Mouse (Mus musculus): ENCODE measurements around the gene Fgf23. TPM values are rescaled to one million over a fixed set of nuclear protein-coding genes. Genes with fewer than 3 reads are reported as not detected.

Gene Fgf23
- not detected for total RNA-seq (2021)
- long read RNA-seq, experiment 1: 0 reads
- long read RNA-seq, experiment 2: 0 reads

DNA sequence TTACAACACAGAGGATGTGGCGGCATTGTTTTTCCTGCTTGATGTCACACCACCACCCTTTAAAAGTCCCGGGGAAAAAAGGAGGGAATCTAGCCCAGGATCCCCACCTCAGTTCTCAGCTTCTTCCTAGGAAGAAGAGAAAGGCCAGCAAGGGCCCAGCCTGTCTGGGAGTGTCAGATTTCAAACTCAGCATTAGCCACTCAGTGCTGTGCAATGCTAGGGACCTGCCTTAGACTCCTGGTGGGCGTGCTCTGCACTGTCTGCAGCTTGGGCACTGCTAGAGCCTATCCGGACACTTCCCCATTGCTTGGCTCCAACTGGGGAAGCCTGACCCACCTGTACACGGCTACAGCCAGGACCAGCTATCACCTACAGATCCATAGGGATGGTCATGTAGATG, at the start of gene Fgf23:
TSS of gene Fgf23 (plus strand) at position 86 of the 400 bp plus-strand sequence.
- DNase-seq: no peak
- intact Hi-C loops (cut with DNase I): loop anchor here (5.0 kb wide), 1 partner anchor 36 kb away; no protein-coding TSS in a partner anchor

DNA sequence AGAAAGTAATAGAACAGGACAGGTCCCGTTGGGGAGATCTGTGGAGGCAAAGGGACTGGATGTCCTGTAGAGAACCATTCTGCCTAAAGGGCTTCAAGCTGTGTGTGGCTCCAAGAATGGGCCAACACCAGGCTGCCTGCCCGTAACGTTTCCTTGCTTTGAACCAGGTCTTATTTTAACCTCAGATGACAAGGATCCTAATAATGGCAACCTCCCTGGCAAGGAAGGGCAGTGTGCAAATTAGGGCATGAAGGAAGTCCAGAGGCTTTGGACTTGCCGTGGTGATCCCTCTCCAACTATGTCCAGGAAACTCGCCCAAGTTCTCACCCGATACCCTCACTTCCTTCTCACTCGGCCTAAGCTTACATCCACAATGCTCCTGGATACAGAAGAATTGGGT, 47.9 kb upstream of the Fgf23 start:
- peak in 1 of 2 experiments; percentile 45 for DNase-seq
- intact Hi-C loops (cut with DNase I): no loop called here

GRCm38 (mm10) chr6:127034760-127035159, 37.9 kb upstream of the Fgf23 start:
- intact Hi-C loops (cut with DNase I): loop anchor here (2.0 to 5.0 kb wide), 2 partner anchors 38 to 82 kb away; partner anchors contain the start of gene Fgf23
- no peak for DNase-seq

DNA sequence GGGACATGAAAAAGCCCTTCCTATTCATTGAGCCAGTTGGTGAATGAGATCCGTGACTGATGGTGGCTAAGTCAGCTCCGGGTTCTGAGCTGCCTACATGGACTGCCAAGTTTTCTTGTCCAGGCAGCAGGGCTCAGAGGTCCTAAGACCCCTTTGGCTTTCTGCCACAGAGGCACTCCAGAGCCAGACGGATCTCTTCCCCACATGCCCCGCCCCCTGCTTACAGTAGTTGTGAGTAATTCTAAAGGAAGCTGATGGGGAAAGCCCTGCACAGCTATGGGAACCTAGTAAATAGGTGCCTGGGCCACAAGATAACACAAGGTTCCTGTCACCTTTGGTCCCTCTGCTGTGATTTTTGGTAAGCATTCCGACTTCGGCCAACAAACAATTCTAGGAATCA, 27.8 kb upstream of the Fgf23 start:
- intact Hi-C loops (cut with DNase I): loop anchor here (5.0 kb wide), 1 partner anchor 72 kb away; no protein-coding TSS in a partner anchor
- no peak for DNase-seq

GRCm38 (mm10) chr6:127050847-127051246, 21.9 kb upstream of the Fgf23 start:
- intact Hi-C loops (cut with DNase I): no loop called here
- DNase-seq: no peak

DNA sequence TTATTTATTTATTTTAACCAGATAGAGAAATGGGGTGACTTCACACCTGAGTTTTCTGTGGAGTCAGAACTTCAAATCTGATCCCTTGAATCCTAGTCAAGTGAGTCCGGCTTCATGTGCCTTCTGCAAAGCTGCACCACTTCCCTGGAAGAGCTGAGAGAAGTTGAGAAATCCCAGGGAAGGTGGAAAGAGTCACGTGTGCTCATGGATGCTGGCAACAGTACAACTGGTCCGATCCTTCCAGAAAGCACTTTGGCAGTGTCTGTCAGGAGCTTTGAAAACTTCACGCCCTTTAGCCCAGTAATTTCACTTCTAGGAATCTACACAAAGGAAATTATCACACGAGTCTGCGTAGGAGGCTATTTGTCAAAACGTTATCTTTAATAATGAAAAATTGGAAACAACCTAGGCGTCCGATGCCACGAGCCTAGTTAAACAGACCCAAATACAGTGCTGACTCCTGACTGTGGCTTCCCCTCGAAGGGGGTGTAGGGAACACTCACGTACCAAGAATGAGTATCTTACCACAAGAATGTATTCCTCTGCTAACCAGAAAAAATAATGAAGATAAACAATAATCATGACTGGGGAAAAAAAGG, 15.6 kb upstream of the Fgf23 start:
- no peak for DNase-seq
- intact Hi-C loops (cut with DNase I): no loop called here

- intact Hi-C loops (cut with DNase I): no loop called here
- DNase-seq: no peak
Measured at GRCm38 (mm10) chr6:127059975-127060374, 12.7 kb upstream of the Fgf23 start.

GRCm38 (mm10) chr6:127063915-127064314, 8.8 kb upstream of the Fgf23 start:
- DNase-seq: no peak
- intact Hi-C loops (cut with DNase I): no loop called here

- DNase-seq: no peak
- intact Hi-C loops (cut with DNase I): no loop called here
Measured at GRCm38 (mm10) chr6:127064815-127065214, 7.9 kb upstream of the Fgf23 start.

DNA sequence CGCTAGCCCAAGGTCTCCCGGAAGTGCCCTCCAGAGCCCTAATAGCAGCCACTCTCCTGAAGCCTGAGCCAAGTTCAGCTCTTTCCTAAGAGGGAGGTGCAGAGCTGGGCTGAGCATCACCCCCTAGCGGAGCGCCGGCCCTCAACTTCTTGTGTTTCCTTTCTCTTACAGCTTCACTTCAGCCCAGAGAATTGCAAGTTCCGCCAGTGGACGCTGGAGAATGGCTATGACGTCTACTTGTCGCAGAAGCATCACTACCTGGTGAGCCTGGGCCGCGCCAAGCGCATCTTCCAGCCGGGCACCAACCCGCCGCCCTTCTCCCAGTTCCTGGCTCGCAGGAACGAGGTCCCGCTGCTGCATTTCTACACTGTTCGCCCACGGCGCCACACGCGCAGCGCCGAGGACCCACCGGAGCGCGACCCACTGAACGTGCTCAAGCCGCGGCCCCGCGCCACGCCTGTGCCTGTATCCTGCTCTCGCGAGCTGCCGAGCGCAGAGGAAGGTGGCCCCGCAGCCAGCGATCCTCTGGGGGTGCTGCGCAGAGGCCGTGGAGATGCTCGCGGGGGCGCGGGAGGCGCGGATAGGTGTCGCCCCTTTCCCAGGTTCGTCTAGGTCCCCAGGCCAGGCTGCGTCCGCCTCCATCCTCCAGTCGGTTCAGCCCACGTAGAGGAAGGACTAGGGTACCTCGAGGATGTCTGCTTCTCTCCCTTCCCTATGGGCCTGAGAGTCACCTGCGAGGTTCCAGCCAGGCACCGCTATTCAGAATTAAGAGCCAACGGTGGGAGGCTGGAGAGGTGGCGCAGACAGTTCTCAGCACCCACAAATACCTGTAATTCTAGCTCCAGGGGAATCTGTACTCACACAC, 7.4 kb downstream of the Fgf23 start:
- no peak for DNase-seq
- intact Hi-C loops (cut with DNase I): loop anchor here (2.0 kb wide), 1 partner anchor 129 kb away; no protein-coding TSS in a partner anchor

DNA sequence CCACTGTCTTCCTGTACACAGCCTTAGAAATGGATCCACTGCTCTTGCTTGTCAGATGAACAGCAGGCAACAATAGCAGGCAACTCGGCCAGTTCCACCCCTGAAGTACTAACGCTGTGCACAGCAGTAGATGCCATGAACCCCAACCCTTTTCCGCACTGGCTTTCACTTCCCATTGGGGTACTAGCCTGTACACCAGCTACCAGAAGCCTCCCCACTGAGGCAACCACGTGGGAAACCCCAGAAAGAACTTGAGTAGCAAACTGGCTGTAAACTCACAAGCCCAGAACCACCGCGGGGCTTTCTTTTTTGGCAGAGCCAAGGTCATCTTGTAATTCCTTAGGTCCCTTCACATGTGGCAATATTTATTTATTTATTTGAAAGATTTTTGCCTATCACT, 9.1 kb downstream of the Fgf23 start:
- DNase-seq: no peak

GRCm38 (mm10) chr6:127086739-127087138, 14.0 kb downstream of the Fgf23 start:
- DNase-seq: peak in 1 of 2 experiments; percentile 29
- intact Hi-C loops (cut with DNase I): loop anchor here (5.0 kb wide), 1 partner anchor 36 kb away; no protein-coding TSS in a partner anchor

More for the DNA sequence above, 9.1 kb downstream of the Fgf23 start:
- intact Hi-C loops (cut with DNase I): loop anchor here (2.0 kb wide), 1 partner anchor 131 kb away; no protein-coding TSS in a partner anchor

DNA sequence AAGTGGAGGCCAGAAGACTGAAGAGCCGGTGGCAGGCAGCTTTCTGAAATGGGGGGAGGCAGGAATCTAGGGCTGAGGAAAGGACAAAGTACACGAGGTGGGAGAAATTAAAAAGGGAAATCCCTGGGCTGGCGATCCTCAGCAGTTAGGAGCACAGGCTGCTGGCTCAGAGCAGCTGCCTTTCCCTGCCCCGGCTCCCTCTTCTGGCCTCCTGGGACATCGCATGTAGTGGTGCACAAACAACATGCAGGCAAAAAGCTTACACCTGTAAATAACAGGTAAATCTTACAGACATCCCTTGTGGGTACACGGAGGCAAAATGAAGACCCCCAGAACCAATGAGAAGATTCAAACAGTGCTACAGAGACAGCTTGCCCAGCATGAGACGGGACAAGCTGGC, 21.9 kb downstream of the Fgf23 start:
- DNase-seq: no peak

GRCm38 (mm10) chr6:127103506-127104275, 31.0 kb downstream of the Fgf23 start:
- DNase-seq: no peak
- intact Hi-C loops (cut with DNase I): loop anchor here (10.0 kb wide), 1 partner anchor 1331 kb away; the partner anchor contains the start of gene Fkbp4

More for the DNA sequence above, 21.9 kb downstream of the Fgf23 start:
- intact Hi-C loops (cut with DNase I): no loop called here

- DNase-seq: no peak
- intact Hi-C loops (cut with DNase I): loop anchor here (10.0 kb wide), 1 partner anchor 1330 kb away; the partner anchor contains the start of gene Fkbp4
Measured at GRCm38 (mm10) chr6:127104396-127105029, 31.8 kb downstream of the Fgf23 start.

GRCm38 (mm10) chr6:127105107-127105506, 32.4 kb downstream of the Fgf23 start:
- intact Hi-C loops (cut with DNase I): loop anchor here (10.0 kb wide), 1 partner anchor 1330 kb away; the partner anchor contains the start of gene Fkbp4
- DNase-seq: peak; percentile 17 to 48

DNA sequence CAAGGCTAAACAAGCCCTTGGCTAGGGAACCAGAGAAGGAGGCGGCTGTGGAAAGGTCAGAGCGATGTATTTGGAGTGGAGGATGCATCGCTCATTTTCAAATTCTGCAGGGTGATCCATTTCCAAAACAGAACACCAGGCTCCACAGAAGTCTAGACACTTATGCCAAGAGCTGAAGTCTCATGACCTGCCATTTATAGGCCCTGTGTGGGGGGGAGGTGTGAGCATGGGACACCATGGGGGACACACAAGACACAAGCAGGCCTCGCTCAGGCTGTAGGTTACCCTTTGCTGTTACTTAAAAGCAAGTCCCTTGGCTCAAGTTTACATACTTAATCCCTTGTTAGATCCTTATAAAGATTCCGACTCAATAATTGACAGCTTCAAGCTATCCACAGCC, 33.5 kb downstream of the Fgf23 start:
- intact Hi-C loops (cut with DNase I): loop anchor here (10.0 kb wide), 1 partner anchor 1329 kb away; the partner anchor contains the start of gene Fkbp4
- DNase-seq: peak in 1 of 2 experiments; percentile 45

GRCm38 (mm10) chr6:127106726-127107125, 34.0 kb downstream of the Fgf23 start:
- intact Hi-C loops (cut with DNase I): loop anchor here (10.0 kb wide), 1 partner anchor 1328 kb away; the partner anchor contains the start of gene Fkbp4
- no peak for DNase-seq

DNA sequence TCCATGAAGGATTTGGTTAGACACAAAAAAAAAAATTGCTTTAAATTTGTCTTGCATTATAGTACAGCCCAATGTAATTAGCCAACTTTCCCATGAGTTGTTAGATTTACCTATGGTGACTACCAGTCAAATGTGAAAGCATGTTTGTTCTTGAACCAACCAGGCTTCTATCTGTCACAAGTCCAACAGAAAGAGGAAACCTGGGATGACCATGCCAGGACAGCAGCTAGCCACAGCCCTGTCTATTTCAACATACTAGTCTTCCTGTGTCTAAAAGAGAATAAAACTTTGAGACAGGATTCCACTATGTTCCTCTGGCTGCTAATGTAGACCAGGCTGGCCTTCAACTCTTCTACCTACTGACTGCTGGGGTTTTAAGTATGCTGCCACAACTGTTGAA, 34.7 kb downstream of the Fgf23 start:
- intact Hi-C loops (cut with DNase I): loop anchor here (10.0 kb wide), 1 partner anchor 1327 kb away; the partner anchor contains the start of gene Fkbp4

More for the DNA sequence above, 34.7 kb downstream of the Fgf23 start:
- DNase-seq: no peak

All from gastrocnemius, postnatal 36 days (tissue).